Mouse (Mus musculus) thymus, postnatal 25 days (tissue): ENCODE measurements around the gene Sacm1l.

Experiments
- DNase-seq: peaks from one replicate; pipeline ENCODE4 v3.0.0; 2022

Gene Sacm1l

GRCm38 (mm10) chr9:123509638-123510604, 19.6 kb upstream of the Sacm1l start:
- peak; percentile 30 for DNase-seq

- no peak for DNase-seq
These were observed 18.6 kb upstream of the Sacm1l start for GRCm38 (mm10) chr9:123510926-123511325.

GRCm38 (mm10) chr9:123512482-123512881, 17.1 kb upstream of the Sacm1l start:
- DNase-seq = no peak

GRCm38 (mm10) chr9:123515087-123515486, 14.5 kb upstream of the Sacm1l start:
- no peak for DNase-seq

GRCm38 (mm10) chr9:123516641-123517385, 12.7 kb upstream of the Sacm1l start:
- DNase-seq = no peak

GRCm38 (mm10) chr9:123518969-123519894, 10.3 kb upstream of the Sacm1l start:
- peak; percentile 79 for DNase-seq

- DNase-seq = no peak
These were observed 8.8 kb upstream of the Sacm1l start for GRCm38 (mm10) chr9:123520735-123521134.

GRCm38 (mm10) chr9:123523676-123524075, 5.9 kb upstream of the Sacm1l start:
- DNase-seq = peak; percentile 52

- DNase-seq = peak; percentile 71
These were observed 4.5 kb upstream of the Sacm1l start for GRCm38 (mm10) chr9:123525095-123525494.

- DNase-seq = no peak
These were observed 3.1 kb upstream of the Sacm1l start for GRCm38 (mm10) chr9:123526502-123526901.

GRCm38 (mm10) chr9:123528087-123528925, 1.3 kb upstream of the Sacm1l start:
- DNase-seq = no peak

- peak; percentile 54 for DNase-seq
These were observed 648 bp upstream of the Sacm1l start for GRCm38 (mm10) chr9:123528926-123529295.

GRCm38 (mm10) chr9:123530158-123530475, 558 bp downstream of the Sacm1l start:
- DNase-seq = no peak

GRCm38 (mm10) chr9:123530566-123531130, 1.1 kb downstream of the Sacm1l start:
- DNase-seq = no peak

- DNase-seq = no peak
These were observed 1.7 kb downstream of the Sacm1l start for GRCm38 (mm10) chr9:123531234-123531633.

GRCm38 (mm10) chr9:123536613-123537012, 7.1 kb downstream of the Sacm1l start:
- DNase-seq = no peak

- no peak for DNase-seq
These were observed 8.6 kb downstream of the Sacm1l start for GRCm38 (mm10) chr9:123538189-123538588.

GRCm38 (mm10) chr9:123539093-123539492, 9.5 kb downstream of the Sacm1l start:
- no peak for DNase-seq

- no peak for DNase-seq
These were observed 10.3 kb downstream of the Sacm1l start for GRCm38 (mm10) chr9:123539823-123540222.

GRCm38 (mm10) chr9:123554599-123554998, 25.0 kb downstream of the Sacm1l start:
- DNase-seq = no peak

- no peak for DNase-seq
These were observed 48.0 kb downstream of the Sacm1l start for GRCm38 (mm10) chr9:123577360-123578192.
